Mouse (Mus musculus) testis, postnatal 10 days (tissue): ENCODE data around the gene Olfr1408.

ENCODE experiments used
- DNase-seq: peaks from one replicate; pipeline ENCODE4 v3.0.0; 2021; ENCODE audit warnings: low spot score

Gene Olfr1408

DNA sequence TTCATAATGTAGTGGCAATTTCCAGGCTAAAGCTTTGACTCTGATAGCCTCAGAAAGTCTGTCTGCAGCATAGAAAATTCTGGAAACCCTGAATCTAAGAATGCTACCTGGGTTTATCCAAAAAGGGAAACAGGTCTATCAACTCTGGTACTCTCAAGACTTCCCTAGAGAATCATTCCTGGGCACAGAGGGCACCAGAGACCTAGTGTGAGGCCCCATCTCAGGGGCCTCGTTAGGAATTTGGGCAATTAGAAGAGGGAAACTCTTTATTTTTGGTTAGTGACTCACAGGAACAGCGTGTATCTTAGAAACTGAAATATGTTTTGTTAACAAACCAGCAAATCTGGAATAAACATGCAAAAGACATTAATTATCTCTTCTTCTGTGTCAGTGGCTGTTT, at the start of gene Olfr1408:
Gene Olfr1408 (minus strand): TSS at position 101 of the 400 bp plus-strand sequence.
- no peak for DNase-seq

DNA sequence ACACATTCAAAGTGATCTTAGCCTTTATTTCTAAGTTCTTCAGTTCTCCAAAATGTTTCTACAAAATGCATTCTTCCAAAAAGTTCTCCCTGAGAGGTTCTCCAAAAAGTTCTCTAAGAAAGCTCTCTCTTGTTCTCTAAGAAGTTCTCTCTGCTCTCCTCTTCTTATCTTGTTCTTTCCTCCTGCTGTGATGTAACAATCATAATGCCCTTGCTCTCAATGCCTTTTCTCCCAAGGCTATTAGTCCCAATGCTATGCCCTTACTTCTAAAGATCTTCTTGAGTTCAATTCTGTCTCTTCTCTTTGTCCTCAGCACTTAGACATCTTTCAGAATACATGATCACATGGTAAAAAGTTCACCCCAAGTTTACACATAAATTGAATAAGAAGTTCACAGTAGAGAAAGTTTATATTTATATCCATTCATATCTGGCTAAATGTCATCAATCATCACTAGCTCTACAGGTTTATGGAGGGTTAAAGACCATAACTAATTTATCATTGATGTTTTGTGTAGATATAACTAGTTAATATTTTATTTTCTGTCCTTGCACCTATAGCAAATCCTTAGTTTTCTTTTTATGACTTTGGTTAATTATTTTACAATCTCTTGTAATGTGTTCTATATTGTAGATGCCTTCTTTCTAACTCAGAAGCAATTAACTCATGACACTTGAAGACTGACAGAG, 37.1 kb upstream of the Olfr1408 start:
- DNase-seq, result no peak
